ENCODE assay signal across 15 mouse cellular contexts in genomic region chr9:70145426-70145825, GRCm38 (mm10). TPM values are rescaled to one million over a fixed set of nuclear protein-coding genes. Genes with fewer than 3 reads are reported as not detected.
"Had no signal": no experiment of that assay in that cellular context is flagged by ENCODE, and none has a peak within 500 bp of the region (broad histone marks: within the 10 kb centered on the region; RNA-seq: fewer than 3 reads in every experiment).

No protein-coding gene starts in this region.

- H3K9ac ChIP-seq: limb, embryonic 13.5 days; liver, embryonic 12.5 days; liver, embryonic 15.5 days had no signal

- H3K27ac ChIP-seq: limb, embryonic 10.5 days; limb, embryonic 13.5 days; liver, embryonic 12.5 days; liver, embryonic 15.5 days; macrophage had no signal

- DNase-seq: kidney, adult 8-10 months; kidney, postnatal 10 days; kidney, postnatal 36 days; liver; lung, adult 18-20 months; midbrain, embryonic 14.5 days; thymus, adult 18-20 months; thymus, postnatal 36 days had no signal

- H3K4me2 ChIP-seq: limb, embryonic 13.5 days; liver, embryonic 12.5 days; liver, embryonic 15.5 days had no signal

- H3K4me3 ChIP-seq: limb, embryonic 10.5 days; limb, embryonic 13.5 days; liver, embryonic 12.5 days; liver, embryonic 15.5 days had no signal

- H3K36me3 ChIP-seq: limb, embryonic 10.5 days; limb, embryonic 13.5 days; liver, embryonic 12.5 days; liver, embryonic 15.5 days had no signal

- ATAC-seq: intestine, postnatal 0 days; liver, embryonic 12.5 days; lung, postnatal 0 days had no signal

- H3K9me3 ChIP-seq: limb, embryonic 10.5 days; limb, embryonic 13.5 days; liver, embryonic 12.5 days; liver, embryonic 15.5 days had no signal

RNA-seq across cellular contexts. Expression of gene Fam81a, which starts 3.1 kb away (rescaled TPM):
- polyA plus RNA-seq: macrophage had no signal
